Mouse (Mus musculus): ENCODE measurements around the gene Gm20503. TPM values are rescaled to one million over a fixed set of nuclear protein-coding genes. Genes with fewer than 3 reads are reported as not detected.

Gene Gm20503
- total RNA-seq, 2 experiments from 2014 or later: 5.9 to 9.1 TPM

Other genes starting within 250 kb of the Gm20503 start
- gene Olfr267, start 215.5 kb upstream of the Gm20503 start, total RNA-seq (2021): under 1 TPM; 0.06 to 0.12 TPM
- gene Ecpas, start 90.5 kb upstream of the Gm20503 start, total RNA-seq (2021): 100 to 1,000 TPM; 125 to 144 TPM
- gene Zkscan16, start 59.6 kb upstream of the Gm20503 start, total RNA-seq (2021): 1 to 10 TPM; 2.1 to 2.9 TPM
- gene Ptgr1, start 16.1 kb upstream of the Gm20503 start, total RNA-seq (2021): 10 to 100 TPM; 15.9 to 16.9 TPM
- gene Dnajc25, start 8.1 kb upstream of the Gm20503 start, total RNA-seq (2021): 10 to 100 TPM; 19.1 to 19.4 TPM
- gene Gng10, start 31.9 kb downstream of the Gm20503 start, total RNA-seq (2021): 10 to 100 TPM; 36.0 to 37.3 TPM
- gene AI481877, start 135.8 kb downstream of the Gm20503 start, total RNA-seq (2021): under 1 TPM in 1 of 2 experiments, not detected in 1; 0.15 TPM
- 10 to 100 TPM; 36.0 to 45.7 TPM for gene Ugcg, start 186.0 kb downstream of the Gm20503 start, total RNA-seq (2021)

All from adrenal gland, postnatal 10 days (tissue).